In the genomic region with DNA sequence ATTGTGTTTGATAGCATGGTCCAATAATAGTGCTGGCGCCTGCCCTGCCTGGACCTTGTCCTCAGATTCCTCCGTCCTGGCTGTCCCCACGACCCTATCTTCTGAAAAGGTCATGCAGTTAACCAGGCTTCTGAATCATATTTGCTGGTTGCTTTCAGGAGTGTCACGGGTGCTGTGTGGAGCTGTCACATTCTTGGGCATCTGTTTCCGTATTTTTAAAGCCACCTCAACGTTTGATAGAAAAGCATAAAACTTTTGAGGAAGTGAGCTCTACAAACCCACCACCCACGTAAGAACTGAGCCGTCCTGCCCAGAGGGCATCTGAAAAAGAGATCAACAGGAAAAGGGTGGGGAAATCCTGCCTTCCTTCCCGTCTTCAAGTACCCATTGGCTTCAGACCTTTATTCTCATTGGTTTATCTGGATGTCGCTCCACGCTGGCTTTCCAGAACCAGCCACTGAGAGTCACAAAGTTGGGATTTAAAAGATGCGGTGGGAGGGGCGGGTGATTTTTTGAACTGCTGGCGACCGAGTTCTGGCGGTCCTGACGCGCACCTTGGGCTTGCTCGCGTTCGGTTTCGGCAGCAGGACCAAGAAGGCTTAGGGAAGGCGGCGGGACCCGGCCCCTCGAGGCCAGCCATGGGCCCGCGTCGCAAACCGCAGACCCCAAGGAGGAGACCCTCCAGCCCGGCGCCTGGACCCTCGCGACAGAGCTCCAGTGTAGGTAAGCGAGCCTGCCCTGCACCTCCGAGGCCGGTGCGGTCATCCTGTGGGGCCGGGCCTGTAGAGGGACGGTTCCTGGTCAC, we compare ENCODE assay signal across 8 mouse cellular contexts. TPM values are rescaled to one million over a fixed set of nuclear protein-coding genes. Genes with fewer than 3 reads are reported as not detected.
DNase-seq lines count a peak whose midpoint lies in the region; ATAC-seq and TF ChIP-seq lines count a peak whose summit lies in the region.

Gene Cenpa (plus strand): TSS at position 387 of the 805 bp plus-strand sequence.

- peak; percentile 77; the same call in 1 of the 2 replicates for TF ChIP-seq EP300 in heart, postnatal 0 days (IDR thresholded peaks at IDR 0.05; ENCODE audit: low read depth)

- H3K9me3 ChIP-seq in E14TG2a.4 (ENCODE audit: low read length): peaks cover 15% of the 10 kb centered on the region
- no peaks in the 10 kb centered on the region for H3K9me3 ChIP-seq in forebrain, embryonic 12.5 days
- H3K9me3 ChIP-seq in heart, postnatal 0 days (replicated peaks; ENCODE audit: control insufficient read depth, low read length): no peaks in the 10 kb centered on the region
- no peaks in the 10 kb centered on the region for H3K9me3 ChIP-seq in liver, embryonic 16.5 days (replicated peaks; ENCODE audit: control insufficient read depth, low read length)
- no peaks in the 10 kb centered on the region for H3K9me3 ChIP-seq in neural tube, embryonic 13.5 days

- peak within 1 kb of the TSS; percentile 63 for H3K4me2 ChIP-seq in forebrain, embryonic 12.5 days
- peak within 1 kb of the TSS; percentile 85 for H3K4me2 ChIP-seq in heart, postnatal 0 days (ENCODE audit: low read depth, low read length)
- peak within 1 kb of the TSS; percentile 63 for H3K4me2 ChIP-seq in liver, embryonic 16.5 days (ENCODE audit: low read depth, low read length)
- H3K4me2 ChIP-seq in neural tube, embryonic 13.5 days: peak within 1 kb of the TSS; percentile 88

- peaks cover 34% of the 10 kb centered on the region for H3K4me1 ChIP-seq in E14TG2a.4 (replicated peaks; ENCODE audit: low read depth, low read length)
- H3K4me1 ChIP-seq in forebrain, embryonic 12.5 days: peaks cover 26% of the 10 kb centered on the region
- H3K4me1 ChIP-seq in heart, postnatal 0 days (ENCODE audit: control insufficient read depth, insufficient read depth): peaks cover 6% of the 10 kb centered on the region
- H3K4me1 ChIP-seq in liver, embryonic 16.5 days (ENCODE audit: control insufficient read depth, low read depth, low read length): peaks cover 23% of the 10 kb centered on the region
- H3K4me1 ChIP-seq in neural tube, embryonic 13.5 days (replicated peaks): peaks cover 18% of the 10 kb centered on the region
- H3K4me1 ChIP-seq in testis, adult 2 months (ENCODE audit: control insufficient read depth, insufficient read depth, low read length): peaks cover 9% of the 10 kb centered on the region

- TF ChIP-seq POLR2A in testis, adult 2 months (IDR thresholded peaks at IDR 0.05; ENCODE audit: control insufficient read depth, low read depth, low read length): peak; percentile 25; the same call in 1 of the 2 replicates

- H3K36me3 ChIP-seq in E14TG2a.4 (ENCODE audit: insufficient read depth, low read length): peaks cover 37% of the 10 kb centered on the region
- peaks cover 26% of the 10 kb centered on the region for H3K36me3 ChIP-seq in forebrain, embryonic 12.5 days (replicated peaks)
- peaks cover 12% of the 10 kb centered on the region; the same call in 1 of the 2 replicates for H3K36me3 ChIP-seq in heart, postnatal 0 days (replicated peaks; ENCODE audit: control insufficient read depth, insufficient read depth, low read length)
- H3K36me3 ChIP-seq in liver, embryonic 16.5 days (ENCODE audit: control insufficient read depth, insufficient read depth): peaks cover 30% of the 10 kb centered on the region
- H3K36me3 ChIP-seq in neural tube, embryonic 13.5 days: no peaks in the 10 kb centered on the region
- no peaks in the 10 kb centered on the region for H3K36me3 ChIP-seq in testis, adult 2 months (ENCODE audit: control insufficient read depth, insufficient read depth, low read length)

- WGBS in forebrain, embryonic 12.5 days: under 1% methylated on average over 40 of the region's 40 CpGs
- under 1% methylated on average over 40 of the region's 40 CpGs for WGBS in heart, postnatal 0 days
- WGBS in liver, embryonic 16.5 days (ENCODE audit: insufficient replicate concordance): under 1% methylated on average over 40 of the region's 40 CpGs
- WGBS in neural tube, embryonic 13.5 days: under 1% methylated on average over 40 of the region's 40 CpGs

- H3K9ac ChIP-seq in forebrain, embryonic 12.5 days: peak within 1 kb of the TSS; percentile 80
- H3K9ac ChIP-seq in heart, postnatal 0 days (replicated peaks; ENCODE audit: low read depth, low read length): peak within 1 kb of the TSS; percentile 77
- peak within 1 kb of the TSS; percentile 95 for H3K9ac ChIP-seq in liver, embryonic 16.5 days (ENCODE audit: low read depth, low read length)
- peak within 1 kb of the TSS; percentile 78 for H3K9ac ChIP-seq in neural tube, embryonic 13.5 days

- peak; percentile 94 for DNase-seq in c-Kit-positive CD71-positive TER-119-positive erythroid progenitor cells, embryonic 14.5 days (ENCODE audit: low spot score)
- peak; percentile 97 for DNase-seq in heart, postnatal 0 days (ENCODE audit: low spot score)
- DNase-seq in kidney, postnatal 4 days: peak; percentile 85 to 91

- no peaks in the 10 kb centered on the region for H3K27me3 ChIP-seq in E14TG2a.4 (ENCODE audit: insufficient read depth, low read length)
- H3K27me3 ChIP-seq in forebrain, embryonic 12.5 days: no peaks in the 10 kb centered on the region
- no peaks in the 10 kb centered on the region for H3K27me3 ChIP-seq in heart, postnatal 0 days (ENCODE audit: control insufficient read depth, insufficient read depth, low read length)
- no peaks in the 10 kb centered on the region for H3K27me3 ChIP-seq in liver, embryonic 16.5 days (ENCODE audit: control insufficient read depth, insufficient read depth, low read depth, low read length)
- no peaks in the 10 kb centered on the region for H3K27me3 ChIP-seq in neural tube, embryonic 13.5 days
- H3K27me3 ChIP-seq in testis, adult 2 months (ENCODE audit: control insufficient read depth, insufficient read depth, low read length): no peaks in the 10 kb centered on the region

- TF ChIP-seq CTCF in E14TG2a.4 (conservative IDR thresholded peaks at IDR 0.05; ENCODE audit: low read length): no peak
- TF ChIP-seq CTCF in heart, postnatal 0 days (IDR thresholded peaks at IDR 0.05; ENCODE audit: low read depth): no peak
- TF ChIP-seq CTCF in testis, adult 2 months (IDR thresholded peaks at IDR 0.05; ENCODE audit: control insufficient read depth, insufficient read depth, insufficient replicate concordance, low read depth, low read length): no peak

- ATAC-seq in forebrain, embryonic 12.5 days (ENCODE audit: low FRiP score): peak; percentile 96
- ATAC-seq in heart, postnatal 0 days (ENCODE audit: insufficient read depth, low read depth): peak; percentile 94
- ATAC-seq in liver, embryonic 16.5 days (ENCODE audit: low read depth): peak; percentile 95
- peak; percentile 96 for ATAC-seq in neural tube, embryonic 13.5 days (ENCODE audit: low read depth)

- H3K27ac ChIP-seq in forebrain, embryonic 12.5 days: peak within 1 kb of the TSS; percentile 74
- peak within 1 kb of the TSS; percentile 95 for H3K27ac ChIP-seq in heart, postnatal 0 days (ENCODE audit: low read depth)
- peak within 1 kb of the TSS; percentile 87 for H3K27ac ChIP-seq in liver, embryonic 16.5 days (ENCODE audit: low read length)
- H3K27ac ChIP-seq in neural tube, embryonic 13.5 days (replicated peaks): peak within 1 kb of the TSS; percentile 65
- peak within 1 kb of the TSS; percentile 82 for H3K27ac ChIP-seq in testis, adult 2 months (ENCODE audit: control insufficient read depth, insufficient read depth, low read depth, low read length)

- H3K4me3 ChIP-seq in E14TG2a.4 (replicated peaks; ENCODE audit: low read length): peak within 1 kb of the TSS; percentile 98
- peak within 1 kb of the TSS; percentile 81 for H3K4me3 ChIP-seq in forebrain, embryonic 12.5 days (replicated peaks)
- peak within 1 kb of the TSS; percentile 86 for H3K4me3 ChIP-seq in heart, postnatal 0 days (ENCODE audit: low read depth, low read length)
- H3K4me3 ChIP-seq in liver, embryonic 16.5 days (ENCODE audit: low read depth, low read length): peak within 1 kb of the TSS; percentile 94
- peak within 1 kb of the TSS; percentile 74 for H3K4me3 ChIP-seq in neural tube, embryonic 13.5 days
- peak within 1 kb of the TSS; percentile 87 for H3K4me3 ChIP-seq in testis, adult 2 months (ENCODE audit: control insufficient read depth, low read depth, low read length)

RNA-seq across cellular contexts. Expression of gene Cenpa, which starts in this region (rescaled TPM):
- polyA plus RNA-seq in forebrain, embryonic 12.5 days (2016; fragmentation: Nextera tagmentation; extraction: Ambion mirVana): 325 and 333 TPM in 2 replicates
- 87.9 and 158 TPM in 2 replicates for total RNA-seq in heart, postnatal 0 days (2014; rRNA removed; ENCODE audit: low replicate concordance)
- polyA plus RNA-seq in heart, postnatal 0 days (2015; fragmentation: Nextera tagmentation; extraction: Ambion mirVana): 128 and 158 TPM in 2 replicates
- polyA plus RNA-seq in liver, embryonic 16.5 days (2015; fragmentation: Nextera tagmentation; extraction: Ambion mirVana): 160 and 163 TPM in 2 replicates
- polyA plus RNA-seq in neural tube, embryonic 13.5 days (2015; fragmentation: Nextera tagmentation; extraction: Ambion mirVana): 60.2 and 69.1 TPM in 2 replicates
- polyA plus RNA-seq in testis, adult 2 months (2012; rRNA removed): 5.8 and 6.3 TPM in 2 replicates

Comparison
In these comparisons a context has a peak if more than half of its experiments do, and no peak if none do; other contexts are left out.
1. Peak in every context shown above with its lines: DNase-seq, ATAC-seq, H3K4me3 ChIP-seq and H3K27ac ChIP-seq.